Mouse (Mus musculus) neutrophil, adult 65 days (primary cell): ENCODE measurements around the gene Podxl2. TPM values are rescaled to one million over a fixed set of nuclear protein-coding genes. Genes with fewer than 3 reads are reported as not detected.

Source experiments
- total RNA-seq: library from RNA; stranded (reverse); gene quantifications from 2 replicates; pipeline ENCODE4 v1.2.4, GENCODE M21; 2023

The Podxl2 gene
- not detected in 2 replicates for total RNA-seq

GRCm38 (mm10) chr6:88874868-88875508, at the start of gene Podxl2:
TSS of gene Podxl2 (minus strand) at chr6:88875044.

GRCm38 (mm10) chr6:88901947-88902820, 27.3 kb upstream of the Podxl2 start, which contains the start of gene Tpra1:
TSS of gene Tpra1 (plus strand) at chr6:88902251.

GRCm38 (mm10) chr6:88898534-88899048, 23.7 kb upstream of the Podxl2 start, which contains the start of gene Mcm2:
TSS of gene Mcm2 (minus strand) at chr6:88898780.

GRCm38 (mm10) chr6:88841781-88842689, 32.8 kb downstream of the Podxl2 start, which contains the start of gene Abtb1:
TSS of gene Abtb1 (minus strand) at chr6:88841984.

Other genes starting within 250 kb of the Podxl2 start
- gene Kbtbd12, start 237.1 kb downstream of the Podxl2 start, total RNA-seq = not detected in 2 replicates
- gene Mgll, start 150.6 kb downstream of the Podxl2 start, total RNA-seq = 64.4 and 67.3 TPM in 2 replicates
- gene Abtb1, start 33.1 kb downstream of the Podxl2 start, total RNA-seq = 328 and 469 TPM in 2 replicates
- gene Mcm2, start 23.7 kb upstream of the Podxl2 start, total RNA-seq = 48.4 and 56.4 TPM in 2 replicates
- gene Tpra1, start 27.2 kb upstream of the Podxl2 start, total RNA-seq = 42.2 and 54.5 TPM in 2 replicates